Mouse (Mus musculus): Measurements from ENCODE around the gene Irx6.

The Irx6 gene

DNA sequence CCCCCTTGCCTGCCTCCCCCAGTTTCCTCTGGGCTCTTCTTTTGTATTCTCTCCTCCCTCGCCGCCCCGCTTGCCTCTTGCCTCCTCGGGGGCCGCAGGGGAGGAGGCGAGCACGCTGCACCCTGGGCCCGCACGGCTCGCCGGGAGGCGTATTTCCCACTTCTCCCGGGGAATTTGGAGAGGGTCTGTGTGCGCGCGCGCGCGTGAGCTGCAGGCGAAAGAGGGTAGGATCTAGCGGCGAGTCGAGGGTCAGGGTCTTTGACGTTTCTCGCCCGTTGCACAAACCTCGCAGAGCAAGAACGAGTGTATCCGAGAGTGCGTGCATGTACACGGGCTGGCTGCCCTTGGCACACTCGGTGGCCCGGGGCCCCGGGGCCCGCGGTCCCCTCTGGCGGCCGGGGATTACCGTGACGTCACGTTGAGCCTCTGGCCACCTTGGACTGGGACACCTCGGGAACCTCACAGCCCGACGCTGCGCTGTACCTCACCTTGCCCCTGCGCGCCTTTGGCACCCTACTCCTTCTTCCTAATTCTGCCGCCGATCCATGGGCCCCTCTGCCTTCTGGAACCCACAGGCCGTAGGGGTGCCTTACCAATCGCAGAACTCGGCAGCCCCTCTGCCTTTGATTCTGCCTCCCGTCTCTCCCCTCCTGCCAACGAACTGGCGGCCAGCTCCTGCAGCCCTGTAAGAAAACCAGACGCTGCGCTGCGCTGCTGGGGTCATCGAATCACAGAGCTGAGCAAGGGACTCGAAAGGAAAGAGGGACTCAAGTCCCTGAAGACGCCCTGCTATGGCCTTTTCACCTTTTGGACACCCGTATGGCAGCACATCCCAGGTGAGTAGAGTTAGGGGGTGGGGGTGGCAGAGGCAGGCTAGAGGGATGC is at the start of gene Irx6:
TSS of gene Irx6 (plus strand) at position 45 of the 885 bp plus-strand sequence.
- no peak for DNase-seq (ENCODE audit: low spot score)

DNA sequence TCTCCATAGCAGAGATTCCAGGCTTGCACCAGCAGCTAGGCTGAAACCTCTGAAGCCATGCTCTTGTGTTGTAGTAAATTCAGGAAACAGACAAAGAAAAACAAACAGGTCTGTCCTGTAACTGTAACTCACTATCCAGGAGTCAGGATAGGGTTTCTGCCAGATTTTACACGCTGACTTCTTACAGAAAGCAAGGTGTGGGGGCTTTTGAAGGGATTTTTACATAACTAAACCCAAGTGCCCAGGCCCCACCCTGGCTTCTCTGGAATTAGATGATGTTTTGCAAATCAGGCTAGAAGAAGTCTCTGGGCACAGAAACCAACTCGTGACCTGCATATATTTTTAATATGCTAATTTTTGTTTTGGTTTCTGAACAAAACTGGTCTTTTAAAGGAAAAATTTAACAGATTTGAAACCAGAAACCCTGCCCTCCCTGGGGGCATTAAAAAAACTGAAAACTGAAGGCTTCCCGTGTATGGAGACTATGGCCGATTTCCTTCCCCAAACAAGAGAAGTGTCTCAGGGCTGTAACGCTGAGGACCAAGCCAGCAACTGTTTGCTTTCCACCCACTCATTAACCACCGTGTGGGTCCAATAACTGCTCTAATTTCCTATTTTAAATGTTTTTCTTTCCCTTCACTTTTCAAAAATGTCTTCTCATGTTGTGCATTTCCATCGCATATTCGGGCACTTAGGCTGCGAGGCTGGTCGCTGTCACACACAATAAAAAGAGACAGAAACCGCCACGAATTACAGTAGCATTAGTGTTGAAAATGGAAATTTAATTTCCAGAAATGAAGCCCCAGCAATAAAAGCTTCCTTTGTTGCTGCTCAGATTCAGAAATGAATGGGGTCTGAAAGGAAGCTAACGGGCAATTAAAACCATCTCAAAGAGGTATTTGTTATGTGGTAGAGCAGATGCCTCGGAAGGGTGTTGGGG is 45.1 kb upstream of the Irx6 start:
- no peak for DNase-seq (ENCODE audit: low spot score)

DNA sequence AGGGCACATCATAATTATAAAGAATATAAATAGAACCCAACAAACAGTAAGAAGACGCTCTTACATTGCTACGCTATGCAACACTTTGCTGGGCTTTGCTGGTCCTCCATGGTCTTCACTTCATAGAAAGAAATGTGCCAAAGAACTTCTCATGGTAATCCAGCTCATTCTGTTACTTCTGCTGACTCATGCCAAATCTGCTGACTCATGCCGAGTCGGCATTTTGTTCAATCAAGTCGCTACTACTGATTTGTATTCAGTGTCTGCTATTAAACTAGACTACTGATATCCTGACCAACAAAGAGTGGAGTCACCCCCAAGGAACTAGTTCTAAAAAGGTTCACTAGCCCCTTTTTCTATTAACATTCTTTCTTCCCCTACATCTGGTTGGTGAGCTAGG is 40.9 kb upstream of the Irx6 start:
- DNase-seq (ENCODE audit: low spot score): no peak

DNA sequence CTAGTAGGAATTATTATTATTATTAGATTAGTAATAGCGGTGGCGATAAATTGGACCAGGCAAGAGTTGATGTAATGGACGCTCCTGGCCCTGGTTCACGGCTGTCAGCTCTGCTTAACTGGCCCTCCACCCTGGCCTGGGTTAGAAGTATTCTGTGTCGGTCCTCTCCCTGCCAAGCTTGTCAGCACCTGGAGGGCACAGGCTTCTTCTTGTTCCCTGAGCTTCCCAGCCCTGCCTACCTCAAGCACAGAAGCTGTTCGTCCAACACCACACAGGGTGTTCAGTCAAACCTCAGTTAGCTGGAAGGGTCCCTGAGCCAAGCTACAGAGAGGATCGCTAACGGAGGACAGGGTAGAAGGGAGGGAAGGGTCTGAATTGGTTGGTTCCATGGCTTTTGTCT is 33.3 kb upstream of the Irx6 start:
- no peak for DNase-seq (ENCODE audit: low spot score)

DNA sequence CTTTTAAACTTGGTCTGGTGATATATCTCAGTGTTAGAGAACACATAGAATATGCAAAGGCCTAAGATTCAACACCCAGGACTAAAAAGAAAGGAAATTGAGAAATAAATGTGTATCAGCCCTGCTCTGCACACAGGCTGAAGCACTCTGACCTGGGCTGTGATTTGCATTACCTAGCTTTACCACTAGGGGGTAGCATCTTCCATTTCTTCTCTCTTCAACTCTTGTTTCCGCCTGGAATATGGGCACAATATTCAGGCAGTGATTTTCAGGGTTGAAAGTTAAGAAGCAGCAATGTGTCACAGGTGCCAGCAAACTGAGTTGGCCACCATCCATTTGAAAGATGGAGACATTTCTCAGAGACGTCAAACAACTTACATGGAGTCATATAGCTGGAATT is 27.5 kb upstream of the Irx6 start:
- no peak for DNase-seq (ENCODE audit: low spot score)

DNA sequence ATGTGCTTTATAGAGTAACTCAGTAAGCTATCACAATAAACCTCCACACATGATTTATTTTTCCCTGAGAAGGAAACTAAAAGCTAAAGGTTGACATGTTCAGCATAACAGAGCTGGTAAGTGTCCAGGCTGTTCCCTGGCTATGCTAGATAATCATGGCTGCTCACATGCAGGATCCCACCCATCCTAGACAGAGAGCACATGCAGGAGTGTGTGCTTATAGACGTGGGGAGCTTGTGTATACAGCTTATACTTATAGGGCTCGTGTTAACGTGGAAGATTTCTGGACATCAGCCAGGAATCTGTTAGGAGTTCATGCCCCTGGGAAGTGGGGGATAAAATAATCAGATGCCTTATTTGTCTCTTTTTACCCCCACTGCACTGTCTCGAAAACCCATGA is 9.9 kb upstream of the Irx6 start:
- DNase-seq (ENCODE audit: low spot score): no peak

DNA sequence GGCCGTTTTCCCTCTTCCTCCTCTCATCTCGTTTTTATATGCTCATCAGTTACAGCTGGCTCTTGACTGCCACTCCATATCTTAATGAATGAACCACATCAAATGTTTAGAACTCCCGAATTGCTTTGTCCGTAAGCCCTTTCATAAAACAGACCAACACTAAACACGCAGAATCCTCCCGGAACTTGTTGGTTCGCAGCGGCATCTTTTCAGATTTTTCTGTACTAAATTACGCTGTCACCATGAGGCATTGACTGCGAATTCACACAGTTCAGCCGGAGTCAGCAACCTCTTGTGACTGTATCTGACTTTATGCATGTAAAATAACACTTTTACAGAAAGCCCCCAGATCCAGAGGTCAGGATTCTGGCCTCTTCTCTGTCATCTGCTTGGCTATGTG is 3.9 kb upstream of the Irx6 start:
- no peak for DNase-seq (ENCODE audit: low spot score)

DNA sequence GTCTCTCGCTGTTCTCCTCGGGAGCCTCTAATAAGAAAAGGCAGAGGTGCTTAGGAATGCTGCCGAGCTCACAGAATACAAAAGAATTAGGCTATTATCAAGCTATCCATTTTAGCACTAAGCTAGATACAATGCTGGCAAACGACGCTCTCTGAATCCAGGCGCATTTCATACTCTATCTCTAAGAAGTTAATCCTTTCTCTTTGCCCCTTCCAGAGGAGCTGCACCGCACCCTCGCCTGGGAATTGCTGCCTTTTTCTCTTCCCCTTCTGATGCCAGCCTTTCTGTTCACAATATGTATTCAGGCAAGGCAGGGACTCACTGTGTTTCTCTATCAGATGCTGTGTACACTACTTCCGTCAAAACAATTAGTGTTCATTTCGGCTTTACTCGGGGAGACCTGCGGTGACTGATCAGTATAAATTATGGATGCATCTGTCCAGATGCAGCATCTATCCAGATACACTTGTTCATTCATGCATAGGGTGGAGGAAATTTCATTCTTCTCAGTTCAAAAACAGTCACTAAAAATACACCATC is 3.4 kb upstream of the Irx6 start:
- no peak for DNase-seq (ENCODE audit: low spot score)

DNA sequence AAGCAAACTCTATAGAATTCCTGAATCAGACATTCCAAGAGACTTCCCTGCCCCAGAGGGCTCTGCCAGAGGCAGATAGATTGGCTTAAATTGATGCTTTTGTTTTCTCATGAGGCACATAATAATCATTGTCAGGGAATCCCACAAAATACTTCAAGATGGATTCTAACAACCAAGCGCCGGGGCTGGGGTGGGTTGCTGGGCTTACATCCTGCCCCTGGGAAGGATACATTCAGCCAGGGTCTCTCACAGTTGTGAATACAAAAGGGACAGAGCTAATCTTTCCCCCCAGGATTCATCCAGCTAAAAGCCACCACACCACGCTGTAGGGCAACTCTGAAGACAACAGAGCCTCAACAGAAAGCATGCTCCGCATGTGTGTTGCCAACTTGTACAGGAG is 2.2 kb upstream of the Irx6 start:
- no peak for DNase-seq (ENCODE audit: low spot score)

DNA sequence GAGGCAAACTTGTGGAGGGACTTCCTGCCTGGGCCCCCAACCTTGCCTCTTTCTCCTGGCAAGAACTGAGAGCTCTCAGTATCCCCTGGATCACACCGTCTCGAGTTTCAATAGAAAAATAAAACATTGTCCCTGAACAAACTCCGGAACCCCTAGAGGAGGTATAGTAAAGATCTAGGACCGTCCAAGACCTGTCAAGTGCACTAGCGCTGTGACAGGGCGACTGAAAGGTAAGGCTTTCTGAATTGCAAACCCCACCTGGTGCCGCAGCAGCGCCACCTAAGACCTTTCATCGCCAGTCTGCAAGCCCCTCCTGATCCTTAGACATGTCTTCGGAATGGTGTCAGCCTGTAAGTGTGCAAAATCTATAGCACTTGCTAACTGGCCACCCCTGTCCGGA is 987 bp upstream of the Irx6 start:
- DNase-seq (ENCODE audit: low spot score): no peak

DNA sequence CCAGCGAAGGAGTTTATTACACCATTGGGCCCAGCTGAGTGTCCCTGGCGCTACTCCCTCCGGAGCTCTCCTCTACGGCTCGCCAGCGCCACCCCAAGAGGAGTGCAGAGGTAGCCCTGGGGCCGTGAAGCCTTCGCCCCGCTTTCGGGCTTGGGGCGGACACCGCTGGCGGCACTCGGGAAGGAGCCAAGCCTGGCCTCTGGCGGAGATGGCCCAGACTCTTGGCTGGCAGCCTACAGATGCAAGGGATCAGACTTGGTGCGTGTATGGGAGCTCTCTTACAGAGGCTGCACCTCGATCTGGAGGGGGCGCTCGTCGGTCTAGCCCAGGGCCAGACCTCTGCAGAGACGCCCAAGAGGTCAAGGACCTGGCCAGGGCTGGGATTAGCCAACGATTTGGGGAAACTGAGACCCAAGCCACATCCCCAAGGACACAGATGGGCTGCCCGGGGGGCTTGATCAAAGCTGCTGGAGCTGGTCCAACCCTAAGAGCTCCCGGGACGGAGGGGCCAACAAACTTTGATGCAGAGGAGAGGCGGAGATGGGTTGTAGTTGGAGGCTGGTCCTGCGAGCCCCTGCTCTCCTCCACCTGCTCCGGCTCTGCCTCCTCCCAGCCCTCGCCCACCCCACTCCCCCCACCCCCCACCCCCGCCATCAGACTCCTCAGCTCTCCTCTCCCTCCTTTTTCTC is 389 bp upstream of the Irx6 start:
- DNase-seq (ENCODE audit: low spot score): peak; percentile 7

DNA sequence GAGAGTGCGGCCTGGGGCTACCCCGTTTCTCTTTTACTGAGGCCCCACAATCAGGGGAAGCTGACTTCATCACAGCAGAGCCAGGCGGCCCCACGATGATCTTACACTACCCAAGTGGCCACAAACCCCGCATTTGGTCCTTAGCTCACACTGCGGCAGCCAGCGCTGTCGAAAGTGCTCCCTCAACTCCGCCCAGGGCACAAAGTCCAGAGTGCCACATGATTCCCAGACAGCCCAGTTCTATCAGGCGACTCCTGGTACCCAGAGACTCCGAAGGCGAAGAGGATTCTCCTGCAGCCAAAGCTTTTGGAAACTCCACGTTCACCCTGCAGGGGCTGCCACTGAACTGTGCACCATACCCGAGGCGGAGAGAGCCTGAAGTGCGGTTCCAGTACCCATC is 4.3 kb downstream of the Irx6 start:
- DNase-seq (ENCODE audit: low spot score): no peak

DNA sequence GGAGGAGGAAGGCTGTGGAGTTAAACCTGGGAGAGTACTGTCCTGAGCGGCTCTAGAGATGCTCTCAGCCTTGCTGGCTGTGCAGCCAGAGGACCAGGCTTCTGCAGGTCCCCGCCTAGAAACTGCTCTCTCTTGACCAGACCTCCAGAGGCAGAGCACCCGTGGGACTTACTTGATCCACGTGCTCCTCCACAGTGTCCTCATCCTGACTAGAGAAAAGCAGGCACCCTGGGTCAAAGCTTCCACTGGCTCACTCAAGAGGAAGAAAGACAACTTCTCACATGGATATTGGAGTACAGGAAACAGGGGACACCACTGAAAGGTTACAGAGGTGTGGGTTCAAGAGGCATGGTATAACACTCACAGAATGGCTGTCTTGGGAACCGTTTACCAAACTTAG is 23.3 kb downstream of the Irx6 start:
- no peak for DNase-seq (ENCODE audit: low spot score)

DNA sequence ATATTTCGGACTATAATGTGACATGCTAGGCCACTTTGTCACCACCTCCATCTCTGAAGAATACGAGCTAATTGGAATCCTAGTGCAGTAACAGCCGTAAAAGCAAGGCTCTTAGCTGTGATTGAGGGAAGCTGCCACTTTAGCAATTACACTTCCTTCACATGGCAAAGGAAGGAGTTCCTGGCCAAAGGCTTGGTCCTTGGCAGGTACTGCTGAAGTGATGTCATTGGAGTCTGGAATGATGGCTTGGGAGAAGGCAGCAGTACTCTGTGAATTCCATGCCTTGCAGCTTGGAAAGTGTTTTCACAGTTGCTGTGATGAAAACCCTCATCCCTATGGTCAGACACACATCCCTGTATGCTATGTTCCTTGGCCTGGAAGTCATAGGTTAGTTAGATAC is 24.3 kb downstream of the Irx6 start:
- DNase-seq (ENCODE audit: low spot score): no peak

DNA sequence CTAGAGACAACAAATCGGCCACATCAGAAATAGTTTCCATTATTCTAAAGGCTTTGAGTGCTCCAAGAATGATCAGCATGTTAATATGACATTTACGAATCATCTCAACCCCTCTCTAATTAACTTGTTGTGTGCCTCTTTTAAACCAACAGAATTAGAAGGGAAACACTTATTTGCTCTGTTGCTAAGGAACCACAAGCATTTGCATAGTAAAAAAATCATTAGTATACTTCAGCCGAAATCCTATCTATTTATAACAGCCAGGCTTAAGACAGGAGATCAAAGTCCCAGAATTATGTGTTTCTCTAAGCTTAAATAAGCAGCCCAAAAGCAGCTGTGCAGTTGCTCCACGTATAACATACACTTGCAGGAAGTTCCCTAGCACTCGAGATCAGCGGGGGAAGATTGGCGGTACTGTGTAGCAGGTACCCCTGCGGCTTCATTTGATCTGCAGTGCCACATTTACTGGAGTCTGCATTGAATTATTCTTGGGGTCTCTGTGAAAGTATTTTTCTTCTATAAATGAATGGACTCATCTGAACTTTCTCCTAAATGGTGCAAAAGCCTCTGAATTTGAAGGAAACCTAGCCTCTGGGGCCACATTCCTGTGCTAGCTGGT is 25.9 kb downstream of the Irx6 start:
- DNase-seq (ENCODE audit: low spot score): no peak

DNA sequence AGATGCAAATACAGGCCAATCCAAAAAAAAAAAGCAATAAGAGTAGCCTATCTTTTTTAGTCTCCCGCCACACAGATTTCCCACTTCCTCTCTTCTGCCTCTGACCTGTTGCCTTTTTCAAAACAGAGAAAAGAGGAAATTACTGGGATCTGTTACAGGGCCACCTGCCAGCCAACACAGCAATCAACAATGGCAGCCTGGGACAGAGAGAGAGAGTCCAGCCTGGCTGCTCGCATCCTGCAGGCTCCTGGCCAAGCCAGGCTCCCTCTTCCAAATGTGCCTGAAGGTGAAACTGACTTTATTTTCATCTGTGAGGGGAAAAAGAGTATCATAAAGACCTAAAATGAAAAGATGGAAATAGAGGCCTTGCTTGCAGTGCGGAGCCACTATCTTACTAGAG is 29.3 kb downstream of the Irx6 start:
- DNase-seq (ENCODE audit: low spot score): no peak

DNA sequence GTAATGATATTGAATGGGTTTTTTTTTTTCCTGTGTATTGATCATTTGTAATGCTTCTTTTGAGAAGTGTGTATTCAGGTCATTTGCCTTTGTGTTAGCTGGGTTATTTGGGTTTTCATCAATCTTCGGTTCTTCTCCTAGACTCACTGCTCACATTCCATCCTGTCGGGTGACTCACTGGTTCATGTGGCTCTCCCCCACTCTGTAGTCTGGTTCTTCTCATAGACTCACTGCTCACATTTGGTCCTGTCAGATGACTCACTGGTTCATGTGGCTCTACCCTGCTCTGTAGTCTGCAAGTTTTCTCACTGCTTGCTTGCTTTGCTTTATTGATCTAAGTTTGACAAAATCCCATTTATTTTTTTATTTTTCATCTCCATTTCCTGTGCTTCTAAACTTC is 32.2 kb downstream of the Irx6 start:
- no peak for DNase-seq (ENCODE audit: low spot score)

DNA sequence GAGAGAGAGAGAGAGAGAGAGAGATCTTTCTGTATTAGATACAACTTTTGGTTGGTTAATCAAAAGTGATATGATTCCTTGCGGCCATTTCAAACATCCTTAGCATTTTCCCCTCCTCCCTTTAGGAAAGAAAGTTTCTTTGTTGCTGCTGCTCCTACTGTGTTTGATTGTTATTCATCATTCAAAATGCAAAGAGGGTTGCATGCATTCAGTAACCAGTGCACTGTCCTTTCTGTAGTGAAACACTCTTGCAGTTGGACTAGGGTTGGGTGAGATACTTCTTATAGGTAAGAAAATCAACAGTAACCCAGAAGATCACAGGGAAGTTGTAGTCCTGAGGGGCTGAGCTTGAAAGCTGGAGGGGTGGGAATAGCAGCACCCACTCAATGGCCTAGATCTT is 39.2 kb downstream of the Irx6 start:
- DNase-seq (ENCODE audit: low spot score): no peak

DNA sequence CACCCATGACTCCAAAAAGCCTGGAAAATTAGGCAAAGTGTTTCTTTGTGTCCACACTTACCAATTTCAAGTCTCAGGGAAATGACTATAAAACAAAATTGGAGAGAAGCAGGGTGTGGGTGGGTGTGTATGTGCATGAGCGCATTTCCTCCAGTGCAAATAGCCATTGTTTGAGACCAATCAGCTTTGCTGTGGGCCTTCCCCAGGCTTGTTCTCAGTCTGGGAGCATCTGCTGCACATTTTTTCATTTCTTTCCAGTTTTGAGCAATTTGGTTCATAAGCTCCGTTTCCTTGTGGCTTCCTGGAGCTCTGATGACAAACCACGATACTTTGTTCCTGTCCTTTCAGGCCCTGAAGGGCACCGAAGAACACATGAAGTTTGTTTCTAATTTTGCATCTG is 43.3 kb downstream of the Irx6 start:
- no peak for DNase-seq (ENCODE audit: low spot score)

DNA sequence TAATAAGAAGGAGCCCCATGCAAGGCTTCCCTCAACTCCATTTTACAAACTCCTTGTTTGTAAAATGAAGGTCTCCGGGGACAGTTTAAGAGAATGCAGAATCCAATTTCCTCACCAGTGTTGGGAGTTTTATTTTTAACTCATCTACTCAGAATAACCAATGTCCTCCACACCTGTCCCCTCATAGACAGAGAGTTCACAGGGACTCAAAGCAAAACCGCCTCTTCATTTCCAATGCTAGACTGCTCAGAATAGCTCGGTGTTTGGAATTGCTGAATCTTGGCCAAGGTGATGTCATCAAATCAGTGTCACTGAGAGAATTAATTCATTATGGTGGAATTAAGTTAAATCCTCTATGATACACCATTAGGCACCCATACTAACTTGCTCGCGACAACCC is 44.0 kb downstream of the Irx6 start:
- no peak for DNase-seq (ENCODE audit: low spot score)

DNA sequence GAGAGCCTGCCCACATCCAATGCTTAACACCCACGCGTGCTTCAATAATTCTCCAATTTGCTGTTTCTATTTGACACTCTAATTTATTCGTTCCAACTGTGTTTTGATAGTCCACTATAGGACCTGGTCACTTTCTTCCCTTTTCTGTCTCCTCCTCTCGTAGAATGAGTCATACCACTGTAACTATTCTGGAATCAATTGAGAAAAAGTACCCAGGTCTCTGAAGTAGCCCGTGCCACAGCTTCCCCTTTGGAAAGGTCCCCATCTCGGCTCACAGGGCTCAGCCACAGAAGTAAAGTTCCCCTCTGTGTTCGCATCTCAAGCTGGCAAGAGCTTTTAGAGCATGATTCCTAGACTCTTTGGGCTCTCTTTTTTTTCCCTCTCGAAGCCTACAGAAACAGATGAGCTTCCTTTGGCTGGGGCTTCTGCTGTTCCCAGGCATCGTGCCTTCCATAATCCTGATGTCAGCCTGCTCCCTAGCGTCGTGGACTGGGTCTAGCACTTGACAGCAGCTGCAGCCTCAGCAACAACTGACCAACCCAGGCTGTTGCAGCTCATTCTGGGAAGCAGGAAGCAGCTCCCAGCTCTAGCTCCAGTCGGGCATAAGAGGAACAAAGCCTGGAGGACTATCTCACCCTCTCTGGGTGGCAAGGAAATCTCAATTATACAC is 47.3 kb downstream of the Irx6 start:
- DNase-seq (ENCODE audit: low spot score): no peak

Measured in ovary, postnatal 10 days (tissue).